8 mouse cellular contexts compared by ENCODE assay signal in genomic region chr8:15221211-15221912, GRCm38 (mm10).
DNase-seq lines count a peak whose midpoint lies in the region; ATAC-seq and TF ChIP-seq lines count a peak whose summit lies in the region.

No protein-coding gene starts in this region.

- no peak overlapping the region for H3K27ac ChIP-seq in kidney, adult 2 months (ENCODE audit: insufficient read depth, low read depth, low read length)
- no peak overlapping the region for H3K27ac ChIP-seq in kidney, embryonic 14.5 days (ENCODE audit: low read depth, low read length)
- no peak overlapping the region for H3K27ac ChIP-seq in embryonic facial prominence, embryonic 10.5 days (replicated peaks)
- no peak overlapping the region for H3K27ac ChIP-seq in hindbrain, postnatal 0 days
- no peak overlapping the region for H3K27ac ChIP-seq in lung, postnatal 0 days (ENCODE audit: low read length)

- H3K27me3 ChIP-seq in kidney, adult 2 months (replicated peaks; ENCODE audit: control insufficient read depth, insufficient read depth, low read length) = no peaks in the 10 kb centered on the region
- H3K27me3 ChIP-seq in kidney, embryonic 14.5 days (ENCODE audit: control insufficient read depth, insufficient read depth, low read length) = no peaks in the 10 kb centered on the region
- H3K27me3 ChIP-seq in embryonic facial prominence, embryonic 10.5 days (replicated peaks; ENCODE audit: low read depth, poor library complexity, severe bottlenecking) = no peaks in the 10 kb centered on the region
- no peaks in the 10 kb centered on the region for H3K27me3 ChIP-seq in hindbrain, postnatal 0 days (ENCODE audit: insufficient read depth, low read length)
- H3K27me3 ChIP-seq in lung, postnatal 0 days (replicated peaks; ENCODE audit: insufficient read depth, low read length) = no peaks in the 10 kb centered on the region

- 37% methylated on average over 13 of the region's 13 CpGs for WGBS in kidney, adult 2 months
- 37% methylated on average over 13 of the region's 13 CpGs for WGBS in kidney, embryonic 14.5 days
- WGBS in embryonic facial prominence, embryonic 10.5 days = 45% methylated on average over 13 of the region's 13 CpGs
- 39% methylated on average over 13 of the region's 13 CpGs for WGBS in hindbrain, postnatal 0 days
- WGBS in lung, postnatal 0 days = 42% methylated on average over 13 of the region's 13 CpGs

- H3K9ac ChIP-seq in kidney, embryonic 14.5 days (ENCODE audit: low read depth, low read length) = no peak overlapping the region
- H3K9ac ChIP-seq in hindbrain, postnatal 0 days (replicated peaks; ENCODE audit: low read length) = no peak overlapping the region
- no peak overlapping the region for H3K9ac ChIP-seq in lung, postnatal 0 days (replicated peaks; ENCODE audit: low read depth)

- H3K4me3 ChIP-seq in kidney, adult 2 months (ENCODE audit: insufficient read depth, low read depth, low read length) = no peak overlapping the region
- no peak overlapping the region for H3K4me3 ChIP-seq in kidney, embryonic 14.5 days (ENCODE audit: low read length)
- H3K4me3 ChIP-seq in embryonic facial prominence, embryonic 10.5 days = no peak overlapping the region
- H3K4me3 ChIP-seq in hindbrain, postnatal 0 days (ENCODE audit: low read length) = no peak overlapping the region
- no peak overlapping the region for H3K4me3 ChIP-seq in lung, postnatal 0 days (ENCODE audit: low read depth, low read length)

- H3K4me2 ChIP-seq in kidney, embryonic 14.5 days (replicated peaks; ENCODE audit: low read depth, low read length) = no peak overlapping the region
- no peak overlapping the region for H3K4me2 ChIP-seq in hindbrain, postnatal 0 days (ENCODE audit: low read depth, low read length)
- H3K4me2 ChIP-seq in lung, postnatal 0 days (replicated peaks; ENCODE audit: low read depth, low read length) = no peak overlapping the region

- no peaks in the 10 kb centered on the region for H3K9me3 ChIP-seq in kidney, embryonic 14.5 days (ENCODE audit: control insufficient read depth, low read length)
- no peaks in the 10 kb centered on the region for H3K9me3 ChIP-seq in embryonic facial prominence, embryonic 10.5 days
- no peaks in the 10 kb centered on the region for H3K9me3 ChIP-seq in hindbrain, postnatal 0 days (ENCODE audit: low read length)
- H3K9me3 ChIP-seq in lung, postnatal 0 days (ENCODE audit: low read length) = no peaks in the 10 kb centered on the region

- TF ChIP-seq CTCF in kidney, adult 2 months (conservative IDR thresholded peaks at IDR 0.05; ENCODE audit: insufficient read depth, insufficient read length, low read depth, low read length) = peak; percentile 66
- peak; percentile 79 for TF ChIP-seq CTCF in hindbrain, postnatal 0 days (IDR thresholded peaks at IDR 0.05; ENCODE audit: low read depth)
- peak; percentile 74 for TF ChIP-seq CTCF in lung, postnatal 0 days (IDR thresholded peaks at IDR 0.05)

- DNase-seq in kidney, adult 2 months = peak; percentile 28
- peak; percentile 13 for DNase-seq in adrenal gland, adult 2 months
- DNase-seq in embryonic facial prominence, embryonic 10.5 days (ENCODE audit: low spot score) = peak; percentile 67
- peak; percentile 90 for DNase-seq in hindbrain, postnatal 0 days (ENCODE audit: low spot score)
- peak; percentile 28 for DNase-seq in lung, postnatal 0 days (ENCODE audit: low spot score)
- peak; percentile 55 for DNase-seq in retina, postnatal 7 days (ENCODE audit: low read depth, low spot score)

- no peaks in the 10 kb centered on the region for H3K36me3 ChIP-seq in kidney, adult 2 months (ENCODE audit: control insufficient read depth, insufficient read depth, low read length)
- H3K36me3 ChIP-seq in kidney, embryonic 14.5 days (ENCODE audit: control insufficient read depth, insufficient read depth, low read length) = no peaks in the 10 kb centered on the region
- no peaks in the 10 kb centered on the region for H3K36me3 ChIP-seq in embryonic facial prominence, embryonic 10.5 days (replicated peaks)
- H3K36me3 ChIP-seq in hindbrain, postnatal 0 days (ENCODE audit: insufficient read depth, low read length) = no peaks in the 10 kb centered on the region
- H3K36me3 ChIP-seq in lung, postnatal 0 days (ENCODE audit: insufficient read depth, low read length) = no peaks in the 10 kb centered on the region

- H3K4me1 ChIP-seq in kidney, adult 2 months (ENCODE audit: control insufficient read depth, insufficient read depth, low read length) = no peaks in the 10 kb centered on the region
- no peaks in the 10 kb centered on the region for H3K4me1 ChIP-seq in kidney, embryonic 14.5 days (ENCODE audit: control insufficient read depth, insufficient read depth, low read length)
- H3K4me1 ChIP-seq in embryonic facial prominence, embryonic 10.5 days = peaks cover 19% of the 10 kb centered on the region
- H3K4me1 ChIP-seq in hindbrain, postnatal 0 days (ENCODE audit: insufficient read depth, low read length) = no peaks in the 10 kb centered on the region
- H3K4me1 ChIP-seq in lung, postnatal 0 days (ENCODE audit: insufficient read depth, low read depth, low read length) = no peaks in the 10 kb centered on the region

- TF ChIP-seq EP300 in lung, postnatal 0 days (IDR thresholded peaks at IDR 0.05) = no peak

- ATAC-seq in kidney, embryonic 14.5 days (ENCODE audit: low FRiP score, low TSS enrichment) = no peak
- ATAC-seq in hindbrain, postnatal 0 days = peak; percentile 57
- no peak for ATAC-seq in lung, postnatal 0 days
- ATAC-seq in activated CD4-positive, CD25-positive, alpha-beta regulatory T cell, adult 4 months = no peak

- TF ChIP-seq POLR2A in kidney, adult 2 months (IDR thresholded peaks at IDR 0.05; ENCODE audit: low read depth, low read length) = no peak

Comparison
In these comparisons a context has a peak if more than half of its experiments do, and no peak if none do; other contexts are left out.
1. DNase-seq: peak in every context shown above with its lines; median percentile 90 in hindbrain, postnatal 0 days; 67 in embryonic facial prominence, embryonic 10.5 days; 55 in retina, postnatal 7 days; 28 in kidney, adult 2 months; 28 in lung, postnatal 0 days; 13 in adrenal gland, adult 2 months.